Mouse (Mus musculus): ENCODE measurements at regions not wholly inside any gene's neighbourhood (a gene's known extent, or its start where the extent isn't known, plus 50 kb on each side); places are given as distances from the start of the nearest gene placed in this dataset.

GRCm38 (mm10) chr5:61863426-61863825, 54.8 kb downstream of the G6pd2 start:
- DNase-seq (ENCODE audit: low spot score in 2 of 2), result peak in 1 of 2 experiments; percentile 3

Measured in frontal cortex, postnatal 36 days (tissue).